Mouse (Mus musculus): Measurements from ENCODE around the gene Ampd2.

DNA sequence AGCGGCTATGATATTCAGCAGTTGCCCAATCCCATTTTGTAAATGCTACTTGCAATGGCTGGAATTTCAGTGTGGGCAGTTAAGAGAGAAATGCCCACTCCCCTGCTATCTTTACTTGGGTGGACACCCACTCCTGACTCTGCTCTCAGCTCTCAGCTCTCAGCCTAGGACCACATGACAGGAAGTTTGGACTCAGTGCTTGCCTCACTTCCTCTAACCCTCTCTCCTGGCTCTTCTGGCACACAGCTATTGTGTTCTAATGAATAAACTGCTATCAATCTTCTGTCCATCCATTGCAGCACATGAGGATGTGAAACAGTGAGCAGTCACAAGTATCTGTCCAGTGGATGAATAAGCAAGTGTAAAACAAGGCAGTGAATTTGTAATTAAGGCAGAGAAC lies 46.0 kb upstream of the Ampd2 start:
- TF ChIP-seq POLR2A (IDR thresholded peaks at IDR 0.05; ENCODE audit: insufficient read depth, low read length) (no peak), CTCF (IDR thresholded peaks at IDR 0.05; ENCODE audit: low read depth, low read length) (no peak)
